Mouse (Mus musculus) testis, adult 2 months (tissue): ENCODE measurements at regions not wholly inside any gene's neighbourhood (a gene's known extent, or its start where the extent isn't known, plus 50 kb on each side); places are given as distances from the start of the nearest gene placed in this dataset.

Experiments used
- CTCF ChIP-seq: fragments of 200-500 bp; IDR thresholded peaks from 2 replicates; pipeline ENCODE4 v1.5.1; 2012; ENCODE audit warnings: low read depth, mild to moderate bottlenecking, inconsistent platforms, low read length, moderate library complexity; ENCODE audit not compliant: control insufficient read depth, insufficient read depth, insufficient replicate concordance
- POLR2A ChIP-seq: fragments of 200-500 bp; IDR thresholded peaks from 2 replicates; pipeline ENCODE4 v1.6.1; 2012; ENCODE audit warnings: low read depth, mild to moderate bottlenecking, inconsistent platforms, low read length, moderate library complexity; ENCODE audit not compliant: control insufficient read depth

- no peak for TF ChIP-seq CTCF
- TF ChIP-seq POLR2A = 0 out of 2 replicates have a peak, but pooled peaks have one; percentile 13
Observed at GRCm38 (mm10) chr17:7467638-7468037, 82.4 kb upstream of the Unc93a2 start.
